Mouse (Mus musculus): ENCODE data around the gene Adh5.
"Not testable (repeated sequence)": the region's sequence is repeated elsewhere in the genome, so short reads cannot be mapped to it uniquely, and the experiment has no call there.

Adh5 gene

DNA sequence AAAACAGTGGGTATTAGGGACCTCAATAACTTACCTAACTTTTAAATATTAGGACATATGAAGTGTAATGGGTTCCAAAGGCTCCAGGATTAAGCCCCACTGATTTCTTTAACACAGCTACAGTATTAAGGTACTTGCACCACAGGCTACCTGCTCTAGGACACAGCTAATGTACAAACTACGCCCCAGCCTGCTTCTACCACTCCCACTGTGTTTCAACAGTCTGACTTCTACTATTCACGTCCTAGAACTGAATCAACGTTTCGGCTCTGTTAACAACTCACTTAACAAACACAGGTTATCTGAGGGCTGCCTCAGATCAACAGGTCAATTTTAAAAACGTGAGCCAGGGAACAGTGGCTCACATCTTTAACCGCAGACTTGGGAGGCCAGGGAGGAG is 20.9 kb downstream of the Adh5 start:
- no peak overlapping the region for H3K4me3 ChIP-seq (replicated peaks; ENCODE audit: low read length)
- peaks cover 95% of the 10 kb centered on the region for H3K36me3 ChIP-seq (ENCODE audit: insufficient read depth, low read length)
- no peaks in the 10 kb centered on the region for H3K9me3 ChIP-seq (ENCODE audit: low read length)
- H3K27me3 ChIP-seq (ENCODE audit: insufficient read depth, low read length) = no peaks in the 10 kb centered on the region
- no peaks in the 10 kb centered on the region for H3K4me1 ChIP-seq (replicated peaks; ENCODE audit: low read depth, low read length)
- TF ChIP-seq POU5F1 (IDR thresholded peaks at IDR 0.05; ENCODE audit: borderline replicate concordance, low read length) (no peak), CTCF (conservative IDR thresholded peaks at IDR 0.05; ENCODE audit: low read length) (no peak), NANOG (IDR thresholded peaks at IDR 0.05; ENCODE audit: borderline replicate concordance, low read length) (no peak)

DNA sequence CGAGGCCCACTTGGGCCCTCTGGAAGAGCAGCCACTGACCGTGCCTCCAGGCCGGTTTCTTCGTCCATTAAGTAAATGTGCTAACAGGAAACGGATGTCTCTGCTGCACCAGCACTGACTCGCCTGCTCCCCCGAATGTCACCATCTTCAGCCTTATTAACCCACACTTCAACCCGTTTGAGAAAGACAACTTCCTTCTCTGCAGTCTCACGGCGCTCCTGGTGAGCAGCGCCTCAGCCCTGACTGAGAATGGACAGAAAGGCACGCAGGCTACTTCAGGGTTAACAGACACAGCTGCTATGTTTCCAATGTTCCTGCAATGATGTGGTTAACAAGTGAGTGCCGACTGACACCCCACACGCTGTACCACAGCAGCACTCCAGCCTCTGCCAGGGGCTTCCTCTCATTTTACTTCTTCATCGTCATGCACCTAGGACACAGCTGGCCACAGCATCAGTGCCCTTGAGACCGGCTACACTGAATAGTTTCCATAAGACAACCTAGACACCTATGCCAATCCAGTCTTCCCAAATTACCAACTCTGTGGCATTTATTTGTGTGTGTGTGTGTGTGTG is 21.8 kb downstream of the Adh5 start:
- no peaks in the 10 kb centered on the region for H3K9me3 ChIP-seq (ENCODE audit: low read length)
- H3K4me1 ChIP-seq (replicated peaks; ENCODE audit: low read depth, low read length) = no peaks in the 10 kb centered on the region
- no peaks in the 10 kb centered on the region for H3K27me3 ChIP-seq (ENCODE audit: insufficient read depth, low read length)
- H3K4me3 ChIP-seq (replicated peaks; ENCODE audit: low read length) = no peak overlapping the region
- peaks cover 96% of the 10 kb centered on the region for H3K36me3 ChIP-seq (ENCODE audit: insufficient read depth, low read length)
- no peak for TF ChIP-seq CTCF (conservative IDR thresholded peaks at IDR 0.05; ENCODE audit: low read length)
- no peak for TF ChIP-seq POU5F1 (IDR thresholded peaks at IDR 0.05; ENCODE audit: borderline replicate concordance, low read length)
- no peak for TF ChIP-seq NANOG (IDR thresholded peaks at IDR 0.05; ENCODE audit: borderline replicate concordance, low read length)

GRCm38 (mm10) chr3:138466656-138467055 is 23.8 kb downstream of the Adh5 start:
- H3K36me3 ChIP-seq (ENCODE audit: insufficient read depth, low read length) = peaks cover 96% of the 10 kb centered on the region
- H3K4me3 ChIP-seq (replicated peaks; ENCODE audit: low read length); H3K4me1 ChIP-seq (replicated peaks; ENCODE audit: low read depth, low read length); H3K27me3 ChIP-seq (ENCODE audit: insufficient read depth, low read length); H3K9me3 ChIP-seq (ENCODE audit: low read length): not testable (repeated sequence)

DNA sequence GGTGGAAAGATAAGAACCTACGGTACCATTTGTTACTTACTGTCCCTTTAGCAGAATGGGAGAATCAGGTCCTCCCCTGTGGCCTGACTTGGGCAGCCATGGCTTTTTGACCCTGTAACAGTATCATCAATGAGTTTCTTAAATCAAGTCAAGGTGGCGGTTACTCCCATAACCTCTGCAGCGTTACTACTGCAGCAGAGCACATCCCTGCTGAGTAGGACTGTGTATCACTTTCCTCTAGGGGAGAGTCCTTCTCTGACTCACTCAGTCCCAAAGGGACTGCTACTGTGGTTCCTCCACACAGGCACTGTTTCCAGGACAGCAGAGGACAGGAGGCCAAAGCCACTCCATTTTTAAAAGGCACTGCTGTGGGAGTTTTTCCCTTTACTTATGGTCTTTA is 28.2 kb downstream of the Adh5 start:
- peaks cover 87% of the 10 kb centered on the region for H3K36me3 ChIP-seq (ENCODE audit: insufficient read depth, low read length)
- no peaks in the 10 kb centered on the region for H3K27me3 ChIP-seq (ENCODE audit: insufficient read depth, low read length)
- TF ChIP-seq NANOG (IDR thresholded peaks at IDR 0.05; ENCODE audit: borderline replicate concordance, low read length) (no peak), POU5F1 (IDR thresholded peaks at IDR 0.05; ENCODE audit: borderline replicate concordance, low read length) (no peak), CTCF (conservative IDR thresholded peaks at IDR 0.05; ENCODE audit: low read length) (no peak)
- H3K4me1 ChIP-seq (replicated peaks; ENCODE audit: low read depth, low read length) = no peaks in the 10 kb centered on the region
- H3K4me3 ChIP-seq (replicated peaks; ENCODE audit: low read length) = no peak overlapping the region
- no peaks in the 10 kb centered on the region for H3K9me3 ChIP-seq (ENCODE audit: low read length)

- peaks cover 71% of the 10 kb centered on the region for H3K36me3 ChIP-seq (ENCODE audit: insufficient read depth, low read length)
- peaks cover 18% of the 10 kb centered on the region for H3K4me1 ChIP-seq (replicated peaks; ENCODE audit: low read depth, low read length)
- H3K27me3 ChIP-seq (ENCODE audit: insufficient read depth, low read length) = no peaks in the 10 kb centered on the region
- no peak for TF ChIP-seq POU5F1 (IDR thresholded peaks at IDR 0.05; ENCODE audit: borderline replicate concordance, low read length)
- H3K4me3 ChIP-seq (replicated peaks; ENCODE audit: low read length) = no peak overlapping the region
- no peaks in the 10 kb centered on the region for H3K9me3 ChIP-seq (ENCODE audit: low read length)
These were observed 36.6 kb downstream of the Adh5 start for GRCm38 (mm10) chr3:138479489-138479888.

DNA sequence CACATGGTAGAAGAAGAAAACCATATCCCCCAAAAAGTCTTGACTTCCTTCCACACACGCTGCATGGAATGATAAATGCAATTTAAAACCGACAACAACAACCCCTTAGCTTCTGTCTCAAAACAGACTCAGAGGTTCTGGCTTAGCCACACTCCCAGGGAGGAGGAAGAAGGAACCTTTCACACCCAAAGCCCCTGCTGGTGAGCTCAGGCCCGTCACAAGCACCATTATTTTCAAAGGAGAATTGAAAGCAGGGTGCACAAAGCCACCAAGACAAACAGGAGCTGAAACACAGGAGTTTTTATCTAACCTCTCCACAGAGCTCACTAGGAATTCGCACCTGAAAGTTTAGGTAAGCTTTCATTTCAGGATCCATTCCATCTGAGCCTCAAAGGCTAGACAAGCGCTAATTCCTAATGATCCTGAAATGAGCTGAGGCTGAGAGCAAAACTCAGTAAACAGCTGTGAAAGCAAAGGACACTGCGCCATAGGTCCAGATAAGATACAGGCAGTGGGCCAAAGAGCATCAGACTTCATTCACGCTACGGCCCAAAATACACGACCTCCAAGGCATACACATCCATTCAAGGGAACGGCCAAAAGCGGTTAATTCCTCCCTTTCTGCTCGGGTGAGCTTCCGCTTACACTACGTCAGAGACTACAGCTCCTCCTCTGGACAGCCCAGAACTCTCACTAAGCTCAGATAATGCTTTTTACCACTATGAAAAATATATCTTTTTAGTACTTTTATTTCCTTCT is 38.8 kb downstream of the Adh5 start:
- H3K27me3 ChIP-seq (ENCODE audit: insufficient read depth, low read length) = no peaks in the 10 kb centered on the region
- peaks cover 30% of the 10 kb centered on the region for H3K4me1 ChIP-seq (replicated peaks; ENCODE audit: low read depth, low read length)
- H3K9me3 ChIP-seq (ENCODE audit: low read length) = no peaks in the 10 kb centered on the region
- H3K4me3 ChIP-seq (replicated peaks; ENCODE audit: low read length) = no peak overlapping the region
- H3K36me3 ChIP-seq (ENCODE audit: insufficient read depth, low read length) = peaks cover 75% of the 10 kb centered on the region
- TF ChIP-seq NANOG (IDR thresholded peaks at IDR 0.05; ENCODE audit: borderline replicate concordance, low read length) (no peak), CTCF (conservative IDR thresholded peaks at IDR 0.05; ENCODE audit: low read length) (no peak; the same call in 1 of the 2 replicates), POU5F1 (IDR thresholded peaks at IDR 0.05; ENCODE audit: borderline replicate concordance, low read length) (no peak)

DNA sequence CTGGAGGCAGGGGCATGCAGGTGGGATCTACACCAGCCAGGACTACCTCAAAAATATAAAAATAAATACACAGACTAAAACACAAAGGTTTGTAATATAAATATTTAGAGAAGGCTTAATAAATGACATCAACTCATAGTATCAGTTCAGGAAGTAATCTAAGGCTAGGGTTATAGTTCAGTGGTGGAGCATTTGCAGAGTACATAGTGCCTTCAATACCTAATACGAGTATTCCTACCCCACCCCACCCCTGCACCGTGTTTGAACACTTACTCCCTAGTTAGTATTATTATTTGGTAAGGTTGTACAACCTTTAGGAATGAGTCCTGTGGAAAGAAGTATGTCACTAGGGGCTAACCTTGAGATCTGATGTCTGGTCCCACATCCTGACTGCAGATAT is 40.3 kb downstream of the Adh5 start:
- Histone ChIP-seq H3K4me3 (replicated peaks; ENCODE audit: low read length) (no peak overlapping the region), H3K9me3 (ENCODE audit: low read length) (no peaks in the 10 kb centered on the region), H3K27me3 (ENCODE audit: insufficient read depth, low read length) (no peaks in the 10 kb centered on the region), H3K4me1 (replicated peaks; ENCODE audit: low read depth, low read length) (peaks cover 42% of the 10 kb centered on the region), H3K36me3 (ENCODE audit: insufficient read depth, low read length) (peaks cover 77% of the 10 kb centered on the region)
- TF ChIP-seq POU5F1 (IDR thresholded peaks at IDR 0.05; ENCODE audit: borderline replicate concordance, low read length) (no peak), NANOG (IDR thresholded peaks at IDR 0.05; ENCODE audit: borderline replicate concordance, low read length) (no peak), CTCF (conservative IDR thresholded peaks at IDR 0.05; ENCODE audit: low read length) (no peak)

GRCm38 (mm10) chr3:138488584-138489326 is 45.9 kb downstream of the Adh5 start:
- peaks cover 5% of the 10 kb centered on the region; the same call in 1 of the 2 replicates for H3K9me3 ChIP-seq (ENCODE audit: low read length)
- TF ChIP-seq CTCF (conservative IDR thresholded peaks at IDR 0.05; ENCODE audit: low read length) = no peak
- TF ChIP-seq NANOG (IDR thresholded peaks at IDR 0.05; ENCODE audit: borderline replicate concordance, low read length) = no peak
- no peak for TF ChIP-seq POU5F1 (IDR thresholded peaks at IDR 0.05; ENCODE audit: borderline replicate concordance, low read length)
- no peaks in the 10 kb centered on the region for H3K27me3 ChIP-seq (ENCODE audit: insufficient read depth, low read length)
- H3K36me3 ChIP-seq (ENCODE audit: insufficient read depth, low read length) = peaks cover 30% of the 10 kb centered on the region
- peaks cover 34% of the 10 kb centered on the region for H3K4me1 ChIP-seq (replicated peaks; ENCODE audit: low read depth, low read length)
- H3K4me3 ChIP-seq (replicated peaks; ENCODE audit: low read length) = peak overlapping the region; percentile 91

Measured in E14TG2a.4 (cell line).